Mouse (Mus musculus): ENCODE results near the gene C87977. TPM values are rescaled to one million over a fixed set of nuclear protein-coding genes. Genes with fewer than 3 reads are reported as not detected.
"Not testable (repeated sequence)": the region's sequence is repeated elsewhere in the genome, so short reads cannot be mapped to it uniquely, and the experiment has no call there.

C87977 gene
- not detected for polyA plus RNA-seq (2012; fragmentation: generic; extraction: Trizol)

DNA sequence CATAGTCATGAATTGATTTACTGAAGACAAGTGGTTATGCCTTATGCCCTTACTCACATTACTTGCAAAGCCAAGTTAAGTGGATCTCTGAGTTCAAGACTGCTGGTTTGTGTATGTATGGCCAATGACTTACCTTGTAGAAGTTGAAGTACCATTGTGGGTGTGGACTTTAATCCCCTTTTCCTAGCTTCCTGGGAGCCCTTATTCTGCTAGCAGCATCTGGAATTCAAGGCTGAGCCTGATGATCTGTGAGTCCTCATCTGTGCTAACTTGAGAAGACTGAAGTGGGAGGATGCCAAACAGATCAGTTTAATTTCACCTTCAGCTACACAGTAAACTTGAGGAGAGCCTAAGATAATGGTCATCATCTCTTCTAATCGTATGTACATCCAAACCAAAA is at the start of gene C87977:
Gene C87977, minus strand, starts transcription at position 101 of the 400 bp plus-strand sequence.
- H3K27me3 ChIP-seq (ENCODE audit: control insufficient read depth, insufficient read depth, insufficient read length); H3K4me2 ChIP-seq (ENCODE audit: low read depth); H3K79me2 ChIP-seq (ENCODE audit: control insufficient read depth, insufficient read depth); H3K36me3 ChIP-seq (ENCODE audit: control insufficient read depth, insufficient read depth); H3K4me3 ChIP-seq; H3ac ChIP-seq (ENCODE audit: control insufficient read depth, insufficient read length): not testable (repeated sequence)

DNA sequence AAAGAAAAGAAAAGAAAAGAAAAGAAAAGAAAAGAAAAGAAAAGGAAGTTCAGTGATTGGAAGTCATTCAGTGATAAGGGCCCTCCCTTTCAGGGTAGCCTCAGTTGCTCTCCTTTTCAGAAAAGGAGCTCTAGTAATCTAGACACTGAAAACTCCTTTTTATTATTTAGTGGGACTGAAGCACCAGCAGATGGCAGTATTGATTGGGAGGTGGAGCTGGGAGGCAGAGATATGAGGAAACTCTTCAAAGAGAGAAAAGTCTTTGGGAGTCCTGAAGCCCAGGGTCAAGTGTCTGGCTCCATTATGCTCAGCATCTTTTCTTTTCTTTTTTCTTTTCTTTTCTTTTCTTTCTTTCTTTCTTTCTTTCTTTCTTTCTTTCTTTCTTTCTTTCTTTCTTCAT is 41.6 kb upstream of the C87977 start:
- not testable (repeated sequence) for H3K36me3 ChIP-seq (ENCODE audit: control insufficient read depth, insufficient read depth); H3K79me2 ChIP-seq (ENCODE audit: control insufficient read depth, insufficient read depth); H3K4me3 ChIP-seq; H3ac ChIP-seq (ENCODE audit: control insufficient read depth, insufficient read length); H3K27me3 ChIP-seq (ENCODE audit: control insufficient read depth, insufficient read depth, insufficient read length); H3K4me2 ChIP-seq (ENCODE audit: low read depth)

DNA sequence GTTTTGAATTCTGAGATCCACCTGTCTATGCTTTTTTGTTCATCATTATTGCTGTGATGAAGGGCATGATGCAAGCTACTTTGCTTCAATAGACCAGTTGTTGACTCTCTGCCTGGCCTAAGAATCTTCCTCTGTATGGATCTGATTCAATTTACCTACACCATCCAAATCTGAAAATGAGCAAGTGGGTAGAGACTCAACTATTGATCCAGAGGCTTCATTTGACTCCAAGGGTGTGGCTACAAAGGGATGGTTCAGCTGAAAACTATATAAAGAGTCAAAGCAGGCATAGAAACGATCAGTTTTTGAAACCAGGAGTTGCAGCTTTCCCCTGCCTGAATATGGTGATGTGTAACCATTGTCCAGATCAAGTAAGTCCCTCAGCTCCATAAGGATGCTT is 22.7 kb downstream of the C87977 start, which contains the start of gene Oog2:
Gene Oog2, plus strand, starts transcription at position 301 of the 400 bp plus-strand sequence.
- Histone ChIP-seq H3ac (ENCODE audit: control insufficient read depth, insufficient read length) (no peak within 1 kb of the TSS), H3K79me2 (ENCODE audit: control insufficient read depth, insufficient read depth) (no peaks in the 10 kb centered on the region), H3K27me3 (ENCODE audit: control insufficient read depth, insufficient read depth, insufficient read length) (no peaks in the 10 kb centered on the region), H3K4me2 (ENCODE audit: low read depth) (no peak within 1 kb of the TSS), H3K4me3 (no peak within 1 kb of the TSS), H3K36me3 (ENCODE audit: control insufficient read depth, insufficient read depth) (no peaks in the 10 kb centered on the region)
- TF ChIP-seq REST (IDR thresholded peaks at IDR 0.05; ENCODE audit: insufficient read depth, insufficient read length) (no peak), MAX (IDR thresholded peaks at IDR 0.05; ENCODE audit: low read depth) (no peak), MYOG (IDR thresholded peaks at IDR 0.05; ENCODE audit: control insufficient read depth in 1 of 3, insufficient read depth in 1 of 3, insufficient read length in 2 of 3, low read depth in 2 of 3) (no peak), SRF (IDR thresholded peaks at IDR 0.05; ENCODE audit: control insufficient read depth, insufficient read length, low read depth) (no peak), MYOD1 (IDR thresholded peaks at IDR 0.05; ENCODE audit: control insufficient read depth in 1 of 3, insufficient read length in 2 of 3, low read depth in 2 of 3) (no peak), POLR2A (IDR thresholded peaks at IDR 0.05; ENCODE audit: insufficient read length, low read depth) (no peak), POLR2AphosphoS2 (IDR thresholded peaks at IDR 0.05; ENCODE audit: insufficient read length, low read depth) (no peak), E2F4 (IDR thresholded peaks at IDR 0.05; ENCODE audit: insufficient read depth) (no peak), TCF3 (IDR thresholded peaks at IDR 0.05; ENCODE audit: insufficient read length, low read depth) (no peak), TCF12 (IDR thresholded peaks at IDR 0.05; ENCODE audit: insufficient read depth, poor library complexity, severe bottlenecking) (no peak), CEBPB (IDR thresholded peaks at IDR 0.05; ENCODE audit: insufficient read depth, poor library complexity, severe bottlenecking) (no peak), USF1 (IDR thresholded peaks at IDR 0.05; ENCODE audit: low read depth) (no peak)

DNA sequence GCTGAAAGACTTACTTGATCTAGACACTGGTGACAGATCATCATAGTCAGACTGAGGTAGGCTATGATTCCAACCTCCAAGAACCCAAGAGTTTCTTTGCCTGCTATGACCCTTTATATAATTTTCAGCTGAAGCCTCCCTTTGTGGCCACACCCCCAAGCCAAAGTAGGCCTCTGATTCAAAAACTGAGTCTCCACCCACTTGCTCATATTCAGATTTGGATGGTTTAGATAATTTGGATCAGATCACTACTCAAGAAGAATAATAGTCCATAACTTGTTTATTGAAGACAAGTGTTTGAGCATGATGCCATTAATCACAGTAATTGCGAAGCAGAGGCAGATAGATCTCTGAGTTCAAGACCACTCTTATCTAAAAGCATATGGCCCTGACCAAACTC is 50.6 kb downstream of the C87977 start, which contains the start of gene Oog3:
Gene Oog3, minus strand, starts transcription at position 101 of the 400 bp plus-strand sequence.
- Histone ChIP-seq H3K79me2 (ENCODE audit: control insufficient read depth, insufficient read depth) (no peaks in the 10 kb centered on the region), H3K4me3 (no peak within 1 kb of the TSS), H3ac (ENCODE audit: control insufficient read depth, insufficient read length) (no peak within 1 kb of the TSS), H3K4me2 (ENCODE audit: low read depth) (no peak within 1 kb of the TSS), H3K36me3 (ENCODE audit: control insufficient read depth, insufficient read depth) (no peaks in the 10 kb centered on the region), H3K27me3 (ENCODE audit: control insufficient read depth, insufficient read depth, insufficient read length) (no peaks in the 10 kb centered on the region)
- TF ChIP-seq SRF (IDR thresholded peaks at IDR 0.05; ENCODE audit: control insufficient read depth, insufficient read length, low read depth) (no peak), E2F4 (IDR thresholded peaks at IDR 0.05; ENCODE audit: insufficient read depth) (no peak), TCF12 (IDR thresholded peaks at IDR 0.05; ENCODE audit: insufficient read depth, poor library complexity, severe bottlenecking) (no peak), CEBPB (IDR thresholded peaks at IDR 0.05; ENCODE audit: insufficient read depth, poor library complexity, severe bottlenecking) (no peak), MYOD1 (IDR thresholded peaks at IDR 0.05; ENCODE audit: control insufficient read depth in 1 of 3, insufficient read length in 2 of 3, low read depth in 2 of 3) (no peak), MYOG (IDR thresholded peaks at IDR 0.05; ENCODE audit: control insufficient read depth in 1 of 3, insufficient read depth in 1 of 3, insufficient read length in 2 of 3, low read depth in 2 of 3) (no peak), POLR2AphosphoS2 (IDR thresholded peaks at IDR 0.05; ENCODE audit: insufficient read length, low read depth) (no peak), REST (IDR thresholded peaks at IDR 0.05; ENCODE audit: insufficient read depth, insufficient read length) (no peak), POLR2A (IDR thresholded peaks at IDR 0.05; ENCODE audit: insufficient read length, low read depth) (no peak), USF1 (IDR thresholded peaks at IDR 0.05; ENCODE audit: low read depth) (no peak), MAX (IDR thresholded peaks at IDR 0.05; ENCODE audit: low read depth) (no peak), TCF3 (IDR thresholded peaks at IDR 0.05; ENCODE audit: insufficient read length, low read depth) (no peak)

Other genes starting within 250 kb of the C87977 start
- not detected for gene Gm13101, start 246.4 kb downstream of the C87977 start, polyA plus RNA-seq (2012; fragmentation: generic; extraction: Trizol)
- not detected for gene Pramef17, start 218.9 kb downstream of the C87977 start, polyA plus RNA-seq (2012; fragmentation: generic; extraction: Trizol)
- not detected for gene Pramel4, start 154.2 kb downstream of the C87977 start, polyA plus RNA-seq (2012; fragmentation: generic; extraction: Trizol)
- not detected for gene Gm13102, start 106.8 kb downstream of the C87977 start, polyA plus RNA-seq (2012; fragmentation: generic; extraction: Trizol)
- gene Oog3, start 50.7 kb downstream of the C87977 start, polyA plus RNA-seq (2012; fragmentation: generic; extraction: Trizol) = not detected
- not detected for gene Oog2, start 22.6 kb downstream of the C87977 start, polyA plus RNA-seq (2012; fragmentation: generic; extraction: Trizol)
- gene Pramel5, start 67.2 kb upstream of the C87977 start, polyA plus RNA-seq (2012; fragmentation: generic; extraction: Trizol) = not detected
- gene Gm13128, start 116.9 kb upstream of the C87977 start, polyA plus RNA-seq (2012; fragmentation: generic; extraction: Trizol) = not detected
- gene Gm13119, start 144.6 kb upstream of the C87977 start, polyA plus RNA-seq (2012; fragmentation: generic; extraction: Trizol) = not detected
- gene Pramef20, start 164.6 kb upstream of the C87977 start, polyA plus RNA-seq (2012; fragmentation: generic; extraction: Trizol) = not detected
- gene Pramef12, start 195.1 kb upstream of the C87977 start, polyA plus RNA-seq (2012; fragmentation: generic; extraction: Trizol) = not detected
- gene 1700012P22Rik, start 225.5 kb upstream of the C87977 start, polyA plus RNA-seq (2012; fragmentation: generic; extraction: Trizol) = not detected
- not detected for gene Gm9944, start 240.0 kb upstream of the C87977 start, polyA plus RNA-seq (2012; fragmentation: generic; extraction: Trizol)

All from myocyte (in vitro differentiated cells).